Mouse (Mus musculus) liver, embryonic 13.5 days (tissue): ENCODE results near the gene 1700028J19Rik. TPM values are rescaled to one million over a fixed set of nuclear protein-coding genes. Genes with fewer than 3 reads are reported as not detected.

Experiments
- ATAC-seq: fragments of 200-750 bp; cut with Nextera tagmentation; 2 replicates; pipeline ENCODE4 v1.8.0; 2017; ENCODE audit warnings: low read depth, mild to moderate bottlenecking, moderate number of reproducible peaks, moderate library complexity
- DNase-seq: peaks from one replicate; pipeline ENCODE4 v3.0.0; 2022
- H3K27ac ChIP-seq: fragments of 300-500 bp; sonication (generic); 2 replicates; pipeline ENCODE4 v1.5.1; 2015; ENCODE audit warnings: moderate library complexity, mild to moderate bottlenecking, inconsistent platforms
- H3K27me3 ChIP-seq: fragments of 300-500 bp; sonication (generic); 2 replicates; pipeline ENCODE4 v1.6.1; 2015; ENCODE audit warnings: mild to moderate bottlenecking, inconsistent platforms
- H3K36me3 ChIP-seq: fragments of 300-500 bp; sonication (generic); 2 replicates; pipeline ENCODE4 v1.6.1; 2015; ENCODE audit warnings: mild to moderate bottlenecking, inconsistent platforms
- H3K4me1 ChIP-seq: fragments of 300-500 bp; sonication (generic); replicated peaks from 2 replicates; pipeline ENCODE4 v1.6.1; 2015; ENCODE audit warnings: inconsistent platforms
- H3K4me2 ChIP-seq: fragments of 300-500 bp; sonication (generic); 2 replicates; pipeline ENCODE4 v1.6.1; 2015; ENCODE audit warnings: inconsistent platforms, mild to moderate bottlenecking, moderate library complexity
- H3K4me3 ChIP-seq: fragments of 300-500 bp; sonication (generic); replicated peaks from 2 replicates; pipeline ENCODE4 v1.5.1; 2015; ENCODE audit warnings: mild to moderate bottlenecking, inconsistent platforms
- H3K9ac ChIP-seq: fragments of 300-500 bp; sonication (generic); 2 replicates; pipeline ENCODE4 v1.6.1; 2015; ENCODE audit warnings: mild to moderate bottlenecking, inconsistent platforms
- H3K9me3 ChIP-seq: fragments of 300-500 bp; sonication (generic); replicated peaks from 2 replicates; pipeline ENCODE4 v1.6.1; 2016; ENCODE audit warnings: inconsistent platforms
- WGBS: fragments of 180-500 bp; shearing (Covaris S2); methylation state at CpG from one replicate; pipeline ENCODE4 v1.1.7; 2015; ENCODE audit not compliant: insufficient replicate concordance; 5-methylcytosine and 5-hydroxymethylcytosine counted together
- polyA plus RNA-seq: library from polyadenylated mRNA; unstranded; fragments of >200 nt; fragmentation: Nextera tagmentation; extraction: Ambion mirVana; gene quantifications from 2 replicates; pipeline ENCODE4 v1.2.1, GENCODE M21; 2015

1700028J19Rik gene
- polyA plus RNA-seq = 1.3 and 1.6 TPM in 2 replicates

GRCm38 (mm10) chr7:44246055-44246983 is at the start of gene 1700028J19Rik, which contains the start of gene 2410002F23Rik:
Gene 1700028J19Rik, minus strand, starts transcription at chr7:44246695.
Gene 2410002F23Rik, plus strand, starts transcription at chr7:44246722.
- Histone ChIP-seq H3K9me3 (no peaks in the 10 kb centered on the region), H3K4me1 (peaks cover 45% of the 10 kb centered on the region), H3K27ac (peak within 1 kb of the TSS; percentile 84), H3K4me3 (peak within 1 kb of the TSS; percentile 93), H3K27me3 (no peaks in the 10 kb centered on the region), H3K4me2 (peak within 1 kb of the TSS; percentile 87), H3K36me3 (peaks cover 36% of the 10 kb centered on the region), H3K9ac (peak within 1 kb of the TSS; percentile 91)
- ATAC-seq (peak; percentile 80), DNase-seq (peak; percentile 81)
- under 1% methylated on average over 62 of the region's 62 CpGs for WGBS

GRCm38 (mm10) chr7:44291418-44291817 is 44.9 kb upstream of the 1700028J19Rik start:
- Histone ChIP-seq H3K9me3 (no peaks in the 10 kb centered on the region), H3K27me3 (0 out of 2 replicates have a peak, but pooled peaks cover 3% of the 10 kb centered on the region), H3K4me3 (no peak overlapping the region), H3K4me2 (no peak overlapping the region), H3K4me1 (no peaks in the 10 kb centered on the region), H3K9ac (no peak overlapping the region), H3K27ac (no peak overlapping the region), H3K36me3 (no peaks in the 10 kb centered on the region)
- ATAC-seq (no peak), DNase-seq (no peak)
- WGBS = 31% methylated on average over 4 of the region's 4 CpGs

DNA sequence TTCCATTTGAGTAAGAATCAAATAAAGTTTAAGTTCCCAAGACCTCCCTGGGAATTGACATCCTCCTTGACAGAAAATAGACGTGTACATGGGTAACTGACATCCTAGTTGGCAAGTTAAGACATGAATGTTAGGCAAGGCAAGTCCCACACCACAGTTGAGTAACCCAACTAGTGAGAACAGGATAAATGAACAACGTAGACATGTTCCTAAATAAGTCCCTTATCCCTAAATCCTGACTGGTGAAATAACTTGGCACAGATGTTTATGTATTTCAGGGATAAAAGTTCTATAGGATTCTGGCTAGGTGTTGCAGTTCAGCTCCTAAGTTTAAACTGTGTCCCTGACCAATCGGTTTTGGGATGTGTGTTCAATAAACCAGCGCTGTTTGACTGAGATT is 44.5 kb upstream of the 1700028J19Rik start:
- Histone ChIP-seq H3K4me1 (no peaks in the 10 kb centered on the region), H3K27ac (no peak overlapping the region), H3K27me3 (0 out of 2 replicates have a peak, but pooled peaks cover 3% of the 10 kb centered on the region), H3K9ac (no peak overlapping the region), H3K4me3 (no peak overlapping the region), H3K4me2 (no peak overlapping the region), H3K36me3 (no peaks in the 10 kb centered on the region), H3K9me3 (no peaks in the 10 kb centered on the region)
- WGBS = 55% methylated on average over 4 of the region's 4 CpGs
- ATAC-seq (no peak), DNase-seq (no peak)

- no peak overlapping the region for H3K9ac ChIP-seq
- no peaks in the 10 kb centered on the region for H3K9me3 ChIP-seq
- no peak overlapping the region for H3K4me2 ChIP-seq
- 47% methylated on average over 7 of the region's 7 CpGs for WGBS
- H3K4me1 ChIP-seq = no peaks in the 10 kb centered on the region
- no peaks in the 10 kb centered on the region for H3K36me3 ChIP-seq
- no peak overlapping the region for H3K4me3 ChIP-seq
- DNase-seq (no peak), ATAC-seq (no peak)
- H3K27me3 ChIP-seq = no peaks in the 10 kb centered on the region
- no peak overlapping the region for H3K27ac ChIP-seq
Measured at GRCm38 (mm10) chr7:44287760-44288159, 41.3 kb upstream of the 1700028J19Rik start.

- no peak overlapping the region for H3K27ac ChIP-seq
- DNase-seq = no peak
- H3K4me2 ChIP-seq = no peak overlapping the region
- no peak for ATAC-seq
- no peaks in the 10 kb centered on the region for H3K4me1 ChIP-seq
- H3K4me3 ChIP-seq = no peak overlapping the region
- no peaks in the 10 kb centered on the region for H3K27me3 ChIP-seq
- WGBS = 67% methylated on average over 7 of the region's 7 CpGs
- no peaks in the 10 kb centered on the region for H3K9me3 ChIP-seq
- H3K9ac ChIP-seq = no peak overlapping the region
- no peaks in the 10 kb centered on the region for H3K36me3 ChIP-seq
Measured at GRCm38 (mm10) chr7:44281586-44281985, 35.1 kb upstream of the 1700028J19Rik start.

DNA sequence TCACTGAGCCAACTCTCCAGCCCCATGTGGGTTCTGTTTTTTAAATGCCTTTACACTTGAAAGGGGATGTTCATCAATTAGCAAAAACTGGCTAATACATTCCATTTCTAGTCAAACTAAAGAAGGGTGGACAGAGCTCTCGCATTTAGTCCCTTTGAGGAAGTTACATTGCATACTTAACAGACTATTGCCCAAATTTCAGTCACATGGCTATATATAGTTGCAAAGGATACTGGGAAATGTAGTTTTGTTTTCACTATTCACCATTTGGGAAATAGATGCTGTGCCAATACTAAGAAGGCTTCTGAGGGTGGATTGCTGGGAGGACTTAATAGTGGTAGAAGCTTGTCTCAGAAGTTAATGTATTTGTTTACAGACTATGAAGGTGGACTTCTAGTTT is 34.5 kb upstream of the 1700028J19Rik start:
- Histone ChIP-seq H3K27ac (no peak overlapping the region), H3K36me3 (no peaks in the 10 kb centered on the region), H3K4me2 (no peak overlapping the region), H3K9ac (no peak overlapping the region), H3K27me3 (no peaks in the 10 kb centered on the region), H3K4me1 (no peaks in the 10 kb centered on the region), H3K4me3 (no peak overlapping the region), H3K9me3 (no peaks in the 10 kb centered on the region)
- ATAC-seq (no peak), DNase-seq (no peak)
- 21% methylated on average over 1 of the region's 1 CpGs for WGBS

GRCm38 (mm10) chr7:44277250-44277622 is 30.7 kb upstream of the 1700028J19Rik start:
- ATAC-seq (no peak), DNase-seq (no peak)
- H3K27me3 ChIP-seq = peaks cover 20% of the 10 kb centered on the region
- H3K9me3 ChIP-seq = no peaks in the 10 kb centered on the region
- no peaks in the 10 kb centered on the region for H3K36me3 ChIP-seq
- 42% methylated on average over 2 of the region's 2 CpGs for WGBS
- no peaks in the 10 kb centered on the region for H3K4me1 ChIP-seq
- H3K4me2 ChIP-seq = no peak overlapping the region
- no peak overlapping the region for H3K4me3 ChIP-seq
- H3K27ac ChIP-seq = no peak overlapping the region
- H3K9ac ChIP-seq = no peak overlapping the region

GRCm38 (mm10) chr7:44276461-44277249 is 30.2 kb upstream of the 1700028J19Rik start:
- no peak overlapping the region for H3K4me2 ChIP-seq
- no peak overlapping the region for H3K9ac ChIP-seq
- H3K36me3 ChIP-seq = no peaks in the 10 kb centered on the region
- no peaks in the 10 kb centered on the region for H3K4me1 ChIP-seq
- no peaks in the 10 kb centered on the region for H3K9me3 ChIP-seq
- H3K27ac ChIP-seq = no peak overlapping the region
- H3K27me3 ChIP-seq = peaks cover 20% of the 10 kb centered on the region
- no peak for ATAC-seq
- WGBS = 61% methylated on average over 9 of the region's 10 CpGs
- no peak for DNase-seq
- no peak overlapping the region for H3K4me3 ChIP-seq

DNA sequence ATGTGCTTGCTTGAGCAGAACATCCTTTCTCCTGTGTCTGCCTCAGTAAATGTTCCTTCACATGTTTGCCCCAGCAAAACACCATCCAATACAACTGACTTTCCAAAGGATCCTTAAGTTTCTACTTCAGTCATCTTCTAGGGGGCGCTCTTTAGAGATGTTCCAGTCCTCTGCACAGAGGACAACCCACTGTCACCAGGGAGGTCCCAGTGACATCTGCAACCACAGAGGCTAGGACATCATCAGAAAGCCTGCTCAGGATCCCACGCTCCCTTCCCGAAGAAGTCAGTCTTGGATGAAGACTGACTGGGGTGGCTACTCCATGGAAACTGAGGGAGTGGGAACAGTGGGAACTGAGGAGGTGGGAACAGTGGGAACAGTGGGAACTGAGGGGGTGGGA is 29.1 kb upstream of the 1700028J19Rik start:
- no peak for DNase-seq
- Histone ChIP-seq H3K9me3 (no peaks in the 10 kb centered on the region), H3K9ac (no peak overlapping the region), H3K4me3 (no peak overlapping the region), H3K27ac (no peak overlapping the region), H3K4me1 (no peaks in the 10 kb centered on the region), H3K27me3 (peaks cover 20% of the 10 kb centered on the region), H3K4me2 (no peak overlapping the region), H3K36me3 (no peaks in the 10 kb centered on the region)
- ATAC-seq = no peak
- 62% methylated on average over 3 of the region's 3 CpGs for WGBS

DNA sequence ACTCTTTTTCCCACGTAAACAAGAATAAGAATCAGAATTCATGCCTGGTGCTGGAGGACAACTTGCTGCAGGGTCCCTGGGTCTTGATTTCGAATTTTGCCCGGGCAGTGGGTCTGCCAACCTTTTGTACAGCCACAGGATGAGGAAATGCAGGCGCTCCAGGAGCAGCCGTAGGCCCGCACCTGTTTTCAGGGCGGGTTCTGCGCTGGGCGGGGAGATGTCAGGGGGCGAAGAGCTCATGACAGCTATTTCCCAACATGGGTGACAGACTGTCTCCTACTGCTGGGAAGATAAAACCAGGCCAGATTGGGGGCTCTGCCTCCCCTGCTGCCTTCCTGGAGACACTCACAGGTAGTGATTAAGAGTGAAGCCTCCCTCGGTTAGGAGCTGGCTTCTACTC is 27.6 kb upstream of the 1700028J19Rik start:
- H3K4me3 ChIP-seq = no peak overlapping the region

GRCm38 (mm10) chr7:44273446-44273845 is 27.0 kb upstream of the 1700028J19Rik start:
- H3K4me1 ChIP-seq = no peaks in the 10 kb centered on the region
- H3K27ac ChIP-seq = no peak overlapping the region
- H3K36me3 ChIP-seq = no peaks in the 10 kb centered on the region
- H3K9ac ChIP-seq = no peak overlapping the region
- no peak overlapping the region for H3K4me2 ChIP-seq
- no peaks in the 10 kb centered on the region for H3K9me3 ChIP-seq
- ATAC-seq = no peak
- WGBS = 48% methylated on average over 7 of the region's 7 CpGs
- DNase-seq = no peak
- no peak overlapping the region for H3K4me3 ChIP-seq
- H3K27me3 ChIP-seq = peaks cover 23% of the 10 kb centered on the region

More for the DNA sequence above, 27.6 kb upstream of the 1700028J19Rik start:
- Histone ChIP-seq H3K9ac (no peak overlapping the region), H3K36me3 (no peaks in the 10 kb centered on the region), H3K4me1 (no peaks in the 10 kb centered on the region), H3K4me2 (no peak overlapping the region), H3K9me3 (no peaks in the 10 kb centered on the region), H3K27me3 (peaks cover 20% of the 10 kb centered on the region), H3K27ac (no peak overlapping the region)
- ATAC-seq (no peak), DNase-seq (no peak)
- WGBS = 28% methylated on average over 11 of the region's 11 CpGs
